41 mouse cellular contexts compared by ENCODE assay signal in genomic region chr7:108184401-108184800, GRCm38 (mm10). TPM values are rescaled to one million over a fixed set of nuclear protein-coding genes. Genes with fewer than 3 reads are reported as not detected.
"Had no signal": no experiment of that assay in that cellular context is flagged by ENCODE, and none has a peak within 500 bp of the region (broad histone marks: within the 10 kb centered on the region; RNA-seq: fewer than 3 reads in every experiment).

No protein-coding gene starts in this region.

RNA-seq across cellular contexts. Expression of gene Olfr486, which starts 11.9 kb away (rescaled TPM):
- total RNA-seq: heart, postnatal 10 days; heart, postnatal 14 days; heart, postnatal 25 days; heart, postnatal 36 days; heart, postnatal 4 days; hematopoietic stem cell, adult 5-6 weeks; hindbrain, postnatal 0 days; layer of hippocampus, adult 18-20 months; layer of hippocampus, adult 2 months; layer of hippocampus, adult 8-10 months; layer of hippocampus, postnatal 10 days; layer of hippocampus, postnatal 14 days; layer of hippocampus, postnatal 25 days; layer of hippocampus, postnatal 36 days; left cerebral cortex, adult 18-20 months; left cerebral cortex, adult 2 months; left cerebral cortex, adult 8-10 months had no signal
- polyA plus RNA-seq: heart, embryonic 12.5 days; heart, embryonic 13.5 days; heart, embryonic 14.5 days; heart, embryonic 15.5 days; heart, embryonic 16.5 days; heart, postnatal 0 days; hindbrain, embryonic 10.5 days; hindbrain, embryonic 11.5 days; hindbrain, embryonic 12.5 days; hindbrain, embryonic 13.5 days; hindbrain, embryonic 14.5 days; hindbrain, embryonic 15.5 days; hindbrain, embryonic 16.5 days; hindbrain, postnatal 0 days; inflammation-experienced regulatory T-cells, adult 6 months; intestine, embryonic 14.5 days; intestine, embryonic 15.5 days; intestine, embryonic 16.5 days; intestine, postnatal 0 days; kidney, adult 2 months; kidney, embryonic 14.5 days; kidney, embryonic 15.5 days; kidney, embryonic 16.5 days; kidney, postnatal 0 days; large intestine, adult 2 months had no signal

RNA-seq across cellular contexts. Expression of gene Olfr485, which starts 24.7 kb away (rescaled TPM):
- total RNA-seq: heart, postnatal 10 days; heart, postnatal 14 days; heart, postnatal 25 days; heart, postnatal 36 days; heart, postnatal 4 days; hematopoietic stem cell, adult 5-6 weeks; hindbrain, postnatal 0 days; layer of hippocampus, adult 18-20 months; layer of hippocampus, adult 2 months; layer of hippocampus, adult 8-10 months; layer of hippocampus, postnatal 10 days; layer of hippocampus, postnatal 14 days; layer of hippocampus, postnatal 25 days; layer of hippocampus, postnatal 36 days; left cerebral cortex, adult 18-20 months; left cerebral cortex, adult 2 months; left cerebral cortex, adult 8-10 months had no signal
- polyA plus RNA-seq: heart, embryonic 12.5 days; heart, embryonic 13.5 days; heart, embryonic 14.5 days; heart, embryonic 15.5 days; heart, embryonic 16.5 days; heart, postnatal 0 days; hindbrain, embryonic 10.5 days; hindbrain, embryonic 11.5 days; hindbrain, embryonic 12.5 days; hindbrain, embryonic 13.5 days; hindbrain, embryonic 14.5 days; hindbrain, embryonic 15.5 days; hindbrain, embryonic 16.5 days; hindbrain, postnatal 0 days; inflammation-experienced regulatory T-cells, adult 6 months; intestine, embryonic 14.5 days; intestine, embryonic 15.5 days; intestine, embryonic 16.5 days; intestine, postnatal 0 days; kidney, adult 2 months; kidney, embryonic 14.5 days; kidney, embryonic 15.5 days; kidney, embryonic 16.5 days; kidney, postnatal 0 days; large intestine, adult 2 months had no signal

RNA-seq across cellular contexts. Expression of gene Olfr487, which starts 30.0 kb away (rescaled TPM):
- total RNA-seq: heart, postnatal 10 days; heart, postnatal 14 days; heart, postnatal 25 days; heart, postnatal 36 days; heart, postnatal 4 days; hematopoietic stem cell, adult 5-6 weeks; hindbrain, postnatal 0 days; layer of hippocampus, adult 18-20 months; layer of hippocampus, adult 2 months; layer of hippocampus, adult 8-10 months; layer of hippocampus, postnatal 10 days; layer of hippocampus, postnatal 14 days; layer of hippocampus, postnatal 25 days; layer of hippocampus, postnatal 36 days; left cerebral cortex, adult 18-20 months; left cerebral cortex, adult 2 months; left cerebral cortex, adult 8-10 months had no signal
- polyA plus RNA-seq: heart, embryonic 12.5 days; heart, embryonic 13.5 days; heart, embryonic 14.5 days; heart, embryonic 15.5 days; heart, embryonic 16.5 days; heart, postnatal 0 days; hindbrain, embryonic 10.5 days; hindbrain, embryonic 11.5 days; hindbrain, embryonic 12.5 days; hindbrain, embryonic 13.5 days; hindbrain, embryonic 14.5 days; hindbrain, embryonic 15.5 days; hindbrain, embryonic 16.5 days; hindbrain, postnatal 0 days; inflammation-experienced regulatory T-cells, adult 6 months; intestine, embryonic 14.5 days; intestine, embryonic 15.5 days; intestine, embryonic 16.5 days; intestine, postnatal 0 days; kidney, adult 2 months; kidney, embryonic 14.5 days; kidney, embryonic 15.5 days; kidney, embryonic 16.5 days; kidney, postnatal 0 days; large intestine, adult 2 months had no signal

RNA-seq across cellular contexts. Expression of gene Olfr484, which starts 57.2 kb away (rescaled TPM):
- total RNA-seq: heart, postnatal 10 days; heart, postnatal 14 days; heart, postnatal 25 days; heart, postnatal 36 days; heart, postnatal 4 days; hematopoietic stem cell, adult 5-6 weeks; hindbrain, postnatal 0 days; layer of hippocampus, adult 18-20 months; layer of hippocampus, adult 2 months; layer of hippocampus, adult 8-10 months; layer of hippocampus, postnatal 10 days; layer of hippocampus, postnatal 14 days; layer of hippocampus, postnatal 25 days; layer of hippocampus, postnatal 36 days; left cerebral cortex, adult 18-20 months; left cerebral cortex, adult 2 months; left cerebral cortex, adult 8-10 months had no signal
- polyA plus RNA-seq: heart, embryonic 12.5 days; heart, embryonic 13.5 days; heart, embryonic 14.5 days; heart, embryonic 15.5 days; heart, embryonic 16.5 days; heart, postnatal 0 days; hindbrain, embryonic 10.5 days; hindbrain, embryonic 11.5 days; hindbrain, embryonic 12.5 days; hindbrain, embryonic 13.5 days; hindbrain, embryonic 14.5 days; hindbrain, embryonic 15.5 days; hindbrain, embryonic 16.5 days; hindbrain, postnatal 0 days; inflammation-experienced regulatory T-cells, adult 6 months; intestine, embryonic 14.5 days; intestine, embryonic 15.5 days; intestine, embryonic 16.5 days; intestine, postnatal 0 days; kidney, adult 2 months; kidney, embryonic 14.5 days; kidney, embryonic 15.5 days; kidney, embryonic 16.5 days; kidney, postnatal 0 days; large intestine, adult 2 months had no signal
